Mouse (Mus musculus) heart, embryonic 14.5 days (tissue): Measurements from ENCODE around the gene Gmnc. TPM values are rescaled to one million over a fixed set of nuclear protein-coding genes. Genes with fewer than 3 reads are reported as not detected.
A peak's percentile ranks its signal among the peaks of the same experiment; 100 is the strongest.

Experiments
- ATAC-seq: fragments of 200-750 bp; cut with Nextera tagmentation; 2 replicates; pipeline ENCODE4 v1.8.0; 2017; ENCODE audit warnings: low read depth, moderate TSS enrichment; ENCODE audit not compliant: insufficient number of reproducible peaks, insufficient read depth, low FRiP score
- H3K27ac ChIP-seq, 2 experiments: fragments of 200-500 bp in 1 of 2; fragments of 300-500 bp in 1 of 2; sonication (generic) in 1 of 2; replicated peaks in 1 of 2; 2 replicates each; pipeline ENCODE4 v1.5.1; 2012 to 2014; ENCODE audit warnings: low read depth in 2 of 2, low read length in 2 of 2, control low read depth in 1 of 2, mild to moderate bottlenecking in 1 of 2, mixed read lengths in 1 of 2; ENCODE audit not compliant: control insufficient read depth in 1 of 2, insufficient read depth in 1 of 2
- H3K27me3 ChIP-seq: fragments of 300-500 bp; sonication (generic); 2 replicates; pipeline ENCODE4 v1.6.1; 2014; ENCODE audit warnings: mild to moderate bottlenecking, low read length, control low read depth; ENCODE audit not compliant: control insufficient read depth, insufficient read depth
- H3K36me3 ChIP-seq: fragments of 300-500 bp; sonication (generic); 2 replicates; pipeline ENCODE4 v1.6.1; 2014; ENCODE audit warnings: mild to moderate bottlenecking, control low read depth, low read length, mixed read lengths; ENCODE audit not compliant: control insufficient read depth, insufficient read depth
- H3K4me1 ChIP-seq, 2 experiments: fragments of 200-500 bp in 1 of 2; fragments of 300-500 bp in 1 of 2; sonication (generic) in 1 of 2; 2 replicates each; pipeline ENCODE4 v1.6.1; 2012 to 2014; ENCODE audit warnings: low read length in 2 of 2, control low read depth in 1 of 2, mixed read lengths in 1 of 2; ENCODE audit not compliant: control insufficient read depth in 2 of 2, insufficient read depth in 2 of 2
- H3K4me2 ChIP-seq: fragments of 300-500 bp; sonication (generic); 2 replicates; pipeline ENCODE4 v1.6.1; 2014; ENCODE audit warnings: mild to moderate bottlenecking, low read length
- H3K4me3 ChIP-seq, 2 experiments: fragments of 200-500 bp in 1 of 2; fragments of 300-500 bp in 1 of 2; sonication (generic) in 1 of 2; 2 replicates each; pipeline ENCODE4 v1.5.1; 2012 to 2014; ENCODE audit warnings: low read length in 2 of 2, mild to moderate bottlenecking in 2 of 2, control low read depth in 1 of 2, low read depth in 1 of 2, moderate library complexity in 1 of 2; ENCODE audit not compliant: control insufficient read depth in 1 of 2, insufficient read depth in 1 of 2
- H3K9ac ChIP-seq: fragments of 300-500 bp; sonication (generic); 2 replicates; pipeline ENCODE4 v1.6.1; 2014; ENCODE audit warnings: mild to moderate bottlenecking, low read length
- H3K9me3 ChIP-seq: fragments of 300-500 bp; sonication (generic); 2 replicates; pipeline ENCODE4 v1.6.1; 2016; ENCODE audit warnings: low read length, control low read depth; ENCODE audit not compliant: control insufficient read depth
- WGBS: fragments of 180-500 bp; shearing (Covaris S2); extraction: QIAGEN DNeasy Blood & Tissue Kit; methylation state at CpG from one replicate; pipeline ENCODE4 v1.1.7; 2014; 5-methylcytosine and 5-hydroxymethylcytosine counted together
- polyA plus RNA-seq: library from polyadenylated mRNA; unstranded; fragments of >200 nt; fragmentation: Nextera tagmentation; extraction: Ambion mirVana; gene quantifications from 2 replicates; pipeline ENCODE4 v1.2.1, GENCODE M21; 2014

The Gmnc gene
- polyA plus RNA-seq, 1 experiment from 2014 or later: not detected

GRCm38 (mm10) chr16:26989415-26990315, 1.8 kb downstream of the Gmnc start:
- H3K36me3 ChIP-seq: no peaks in the 10 kb centered on the region
- H3K9ac ChIP-seq: no peak overlapping the region
- no peak for ATAC-seq
- no peaks in the 10 kb centered on the region for H3K4me1 ChIP-seq
- 77% methylated on average over 19 of the region's 19 CpGs for WGBS
- no peaks in the 10 kb centered on the region for H3K9me3 ChIP-seq
- H3K27ac ChIP-seq: no peak overlapping the region
- H3K4me2 ChIP-seq: no peak overlapping the region
- H3K4me3 ChIP-seq: no peak overlapping the region
- H3K27me3 ChIP-seq: no peaks in the 10 kb centered on the region

DNA sequence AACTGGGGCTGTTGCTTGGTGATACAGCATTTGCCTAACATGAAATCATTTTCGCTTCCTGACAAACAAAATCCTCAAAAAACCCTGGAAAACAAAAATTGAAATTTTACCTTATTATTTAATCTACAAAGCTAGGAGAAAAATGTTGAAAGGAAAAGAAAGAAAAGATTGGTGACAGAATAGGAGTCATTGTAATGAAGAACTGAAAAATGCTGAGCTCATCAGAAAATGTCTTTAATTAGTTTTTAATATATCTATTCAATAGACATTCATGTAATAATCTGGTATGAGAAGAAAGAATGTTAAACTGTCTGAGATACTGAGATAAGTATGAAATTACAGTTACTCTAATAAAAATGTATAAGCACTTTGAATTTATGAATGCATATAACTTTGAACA, 3.3 kb downstream of the Gmnc start:
- no peaks in the 10 kb centered on the region for H3K36me3 ChIP-seq
- no peak overlapping the region for H3K4me2 ChIP-seq
- no peaks in the 10 kb centered on the region for H3K27me3 ChIP-seq

GRCm38 (mm10) chr16:26985796-26986195, 5.7 kb downstream of the Gmnc start:
- no peak overlapping the region for H3K27ac ChIP-seq
- 61% methylated on average over 1 of the region's 1 CpGs for WGBS
- no peak for ATAC-seq

More for the DNA sequence above, 3.3 kb downstream of the Gmnc start:
- 78% methylated on average over 1 of the region's 1 CpGs for WGBS
- no peak overlapping the region for H3K4me3 ChIP-seq
- no peaks in the 10 kb centered on the region for H3K9me3 ChIP-seq
- no peak for ATAC-seq
- H3K27ac ChIP-seq: no peak overlapping the region
- no peaks in the 10 kb centered on the region for H3K4me1 ChIP-seq
- no peak overlapping the region for H3K9ac ChIP-seq

DNA sequence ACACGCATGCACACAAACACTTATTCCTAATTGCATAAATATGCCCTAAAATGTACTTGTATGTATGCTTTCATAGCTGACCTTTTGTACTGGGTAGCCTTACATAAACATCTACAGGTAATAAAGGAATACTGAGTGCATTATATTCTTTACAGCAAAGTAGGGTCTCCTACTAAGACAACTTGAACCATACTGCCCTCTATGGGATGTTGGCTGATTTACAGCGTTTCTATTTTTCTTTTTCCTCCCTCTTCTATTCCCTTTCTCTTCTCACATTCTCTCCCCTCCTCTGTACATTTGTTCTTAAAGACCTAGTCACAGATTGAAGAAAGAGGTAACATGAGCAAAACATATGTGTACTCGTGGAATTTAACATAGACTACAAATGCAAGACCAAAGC, 9.3 kb downstream of the Gmnc start:
- Histone ChIP-seq H3K4me1 (no peaks in the 10 kb centered on the region), H3K9ac (no peak overlapping the region), H3K27me3 (no peaks in the 10 kb centered on the region), H3K4me2 (no peak overlapping the region), H3K27ac (no peak overlapping the region), H3K36me3 (no peaks in the 10 kb centered on the region), H3K4me3 (no peak overlapping the region), H3K9me3 (no peaks in the 10 kb centered on the region)
- no peak for ATAC-seq
- WGBS: 32% methylated on average over 3 of the region's 3 CpGs

More at GRCm38 (mm10) chr16:26985796-26986195, 5.7 kb downstream of the Gmnc start:
- no peaks in the 10 kb centered on the region for H3K4me1 ChIP-seq
- no peak overlapping the region for H3K4me3 ChIP-seq
- H3K4me2 ChIP-seq: no peak overlapping the region
- no peak overlapping the region for H3K9ac ChIP-seq
- H3K36me3 ChIP-seq: no peaks in the 10 kb centered on the region
- no peaks in the 10 kb centered on the region for H3K27me3 ChIP-seq
- H3K9me3 ChIP-seq: no peaks in the 10 kb centered on the region

DNA sequence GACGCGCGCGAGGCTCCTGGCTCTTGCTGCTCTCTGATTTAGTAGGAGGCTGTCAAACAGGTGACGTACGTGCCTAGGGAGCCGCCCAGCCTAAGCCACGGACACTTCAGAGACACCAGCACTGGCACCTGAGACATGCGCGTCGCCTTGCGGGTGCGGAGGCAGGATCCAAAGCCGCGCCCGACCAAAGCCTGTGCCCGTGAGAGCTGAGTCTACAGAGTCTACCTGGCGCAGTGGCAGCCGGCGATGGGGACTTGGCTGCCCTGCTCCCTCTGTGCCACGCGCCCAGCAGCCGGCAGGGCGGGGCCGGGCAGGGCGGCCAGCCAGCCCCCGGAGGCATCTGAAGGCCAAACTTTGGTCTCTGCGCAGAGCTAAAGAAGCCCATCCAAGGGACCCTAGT, 23.5 kb downstream of the Gmnc start:
- ATAC-seq: no peak
- Histone ChIP-seq H3K4me2 (peak overlapping the region; percentile 81), H3K4me3 (peak overlapping the region; percentile 31 to 42), H3K4me1 (peaks cover 0 to 4% of the 10 kb centered on the region in 2 experiments; a peak in 1 of 4 replicates), H3K9me3 (no peaks in the 10 kb centered on the region), H3K27ac (no peak overlapping the region), H3K36me3 (no peaks in the 10 kb centered on the region), H3K9ac (peak overlapping the region; percentile 6; the same call in 1 of the 2 replicates), H3K27me3 (no peaks in the 10 kb centered on the region; the same call in 1 of the 2 replicates)
- WGBS: 2% methylated on average over 28 of the region's 28 CpGs

DNA sequence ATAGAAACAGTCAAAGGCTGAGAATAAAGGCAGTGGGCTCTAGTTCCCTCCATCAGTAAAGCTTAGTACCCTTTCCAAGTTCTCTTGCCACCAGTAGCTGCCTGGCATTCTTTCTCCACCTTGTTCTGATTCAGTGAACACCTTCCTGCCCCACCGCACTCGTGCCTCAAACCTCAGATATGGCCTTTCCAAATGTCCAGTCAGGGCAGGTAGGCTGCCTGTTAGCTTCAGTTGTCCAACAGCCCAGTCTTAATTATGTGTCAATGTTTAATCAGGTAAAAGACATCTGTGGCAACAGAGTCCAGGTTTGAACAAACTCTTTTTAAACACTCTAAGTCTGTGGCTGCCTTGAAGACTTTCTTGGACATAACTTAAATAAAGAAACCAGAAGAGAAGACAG, 24.6 kb downstream of the Gmnc start:
- 90% methylated on average over 2 of the region's 2 CpGs for WGBS
- Histone ChIP-seq H3K36me3 (no peaks in the 10 kb centered on the region), H3K27ac (no peak overlapping the region), H3K4me2 (no peak overlapping the region), H3K9ac (no peak overlapping the region), H3K9me3 (no peaks in the 10 kb centered on the region), H3K4me3 (no peak overlapping the region), H3K27me3 (no peaks in the 10 kb centered on the region; the same call in 1 of the 2 replicates), H3K4me1 (peaks cover 0 to 4% of the 10 kb centered on the region in 2 experiments; a peak in 1 of 4 replicates)
- no peak for ATAC-seq

- H3K27me3 ChIP-seq: no peaks in the 10 kb centered on the region
- no peak overlapping the region for H3K4me3 ChIP-seq
- no peak for ATAC-seq
- H3K27ac ChIP-seq: no peak overlapping the region
- no peaks in the 10 kb centered on the region for H3K9me3 ChIP-seq
- H3K36me3 ChIP-seq: no peaks in the 10 kb centered on the region
- no peaks in the 10 kb centered on the region for H3K4me1 ChIP-seq
- H3K9ac ChIP-seq: no peak overlapping the region
- H3K4me2 ChIP-seq: no peak overlapping the region
Observed at GRCm38 (mm10) chr16:26961971-26962370, 29.5 kb downstream of the Gmnc start.
